11 mouse cellular contexts compared by ENCODE assay signal in the genomic region with DNA sequence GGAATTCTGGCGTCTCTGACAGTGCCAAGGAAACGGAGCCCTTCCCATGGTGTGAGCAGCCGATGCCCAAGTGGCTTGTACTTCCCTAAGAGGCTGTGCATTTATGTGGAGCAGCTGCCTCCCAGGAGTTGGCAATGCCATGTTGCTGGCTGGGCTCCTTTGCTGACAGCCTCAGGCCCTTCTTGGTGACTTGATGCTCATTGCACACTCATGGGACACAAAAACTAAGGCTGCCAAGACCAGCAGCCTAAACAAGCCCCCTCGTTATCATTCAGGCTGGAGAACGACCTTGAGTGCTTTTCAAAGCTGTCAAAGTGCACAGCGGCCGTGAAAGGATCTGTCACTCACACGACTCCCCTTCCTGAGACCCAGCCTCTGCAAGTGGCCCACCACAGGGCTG. TPM values are rescaled to one million over a fixed set of nuclear protein-coding genes. Genes with fewer than 3 reads are reported as not detected.
A peak's percentile ranks its signal among the peaks of the same experiment; 100 is the strongest.
DNase-seq lines count a peak whose midpoint lies in the region; ATAC-seq and TF ChIP-seq lines count a peak whose summit lies in the region.
"Had no signal": no experiment of that assay in that cellular context is flagged by ENCODE, and none has a peak within 500 bp of the region (broad histone marks: within the 10 kb centered on the region; RNA-seq: fewer than 3 reads in every experiment).

No protein-coding gene starts in this region.

- H3K27me3 ChIP-seq in forebrain, embryonic 14.5 days (replicated peaks; ENCODE audit: control insufficient read depth, insufficient read depth, low read length): no peaks in the 10 kb centered on the region
- H3K27me3 ChIP-seq in hindbrain, embryonic 13.5 days: no peaks in the 10 kb centered on the region
- H3K27me3 ChIP-seq in midbrain, embryonic 16.5 days (ENCODE audit: control insufficient read depth, insufficient read depth, low read depth, low read length): no peaks in the 10 kb centered on the region; the same call in none of the 2 replicates
- H3K27me3 ChIP-seq: Patski had no signal

- peak; percentile 81 for ATAC-seq in forebrain, embryonic 14.5 days
- peak; percentile 52 for ATAC-seq in hindbrain, embryonic 13.5 days (ENCODE audit: low FRiP score)
- ATAC-seq in midbrain, embryonic 16.5 days: peak; percentile 46
- ATAC-seq: Patski had no signal

- WGBS in forebrain, embryonic 14.5 days: 7% methylated on average over 8 of the region's 8 CpGs
- WGBS in hindbrain, embryonic 13.5 days: 23% methylated on average over 8 of the region's 8 CpGs
- WGBS in midbrain, embryonic 16.5 days: 13% methylated on average over 8 of the region's 8 CpGs

- H3K4me3 ChIP-seq in layer of hippocampus, adult 2 months: no peak overlapping the region
- no peak overlapping the region for H3K4me3 ChIP-seq in forebrain, embryonic 14.5 days (ENCODE audit: low read depth, low read length)
- H3K4me3 ChIP-seq in hindbrain, embryonic 13.5 days: no peak overlapping the region
- no peak overlapping the region for H3K4me3 ChIP-seq in midbrain, embryonic 16.5 days (ENCODE audit: low read depth, low read length)

- no peaks in the 10 kb centered on the region for H3K9me3 ChIP-seq in forebrain, embryonic 14.5 days (replicated peaks; ENCODE audit: control insufficient read depth, low read length)
- no peaks in the 10 kb centered on the region for H3K9me3 ChIP-seq in hindbrain, embryonic 13.5 days
- H3K9me3 ChIP-seq in midbrain, embryonic 16.5 days (replicated peaks; ENCODE audit: control insufficient read depth, low read length, poor library complexity, severe bottlenecking): no peaks in the 10 kb centered on the region

- H3K4me2 ChIP-seq in forebrain, embryonic 14.5 days (ENCODE audit: low read length): no peak overlapping the region
- no peak overlapping the region for H3K4me2 ChIP-seq in hindbrain, embryonic 13.5 days
- no peak overlapping the region for H3K4me2 ChIP-seq in midbrain, embryonic 16.5 days (ENCODE audit: low read length)

- no peaks in the 10 kb centered on the region for H3K36me3 ChIP-seq in forebrain, embryonic 14.5 days (ENCODE audit: control insufficient read depth, insufficient read depth, low read length)
- no peaks in the 10 kb centered on the region for H3K36me3 ChIP-seq in hindbrain, embryonic 13.5 days
- H3K36me3 ChIP-seq in midbrain, embryonic 16.5 days (ENCODE audit: control insufficient read depth, insufficient read depth, low read length): no peaks in the 10 kb centered on the region

- H3K27ac ChIP-seq in layer of hippocampus, adult 2 months: 0 out of 2 replicates have a peak overlapping the region, but pooled peaks have one; percentile 39
- H3K27ac ChIP-seq in forebrain, embryonic 14.5 days (ENCODE audit: low read depth, low read length): peak overlapping the region; percentile 74
- peak overlapping the region; percentile 86 for H3K27ac ChIP-seq in hindbrain, embryonic 13.5 days
- H3K27ac ChIP-seq in midbrain, embryonic 16.5 days (ENCODE audit: low read length): no peak overlapping the region

- TF ChIP-seq CTCF in layer of hippocampus, adult 2 months (conservative IDR thresholded peaks at IDR 0.05): no peak

- peaks cover 55% of the 10 kb centered on the region for H3K4me1 ChIP-seq in forebrain, embryonic 14.5 days (ENCODE audit: control insufficient read depth, insufficient read depth, low read length)
- H3K4me1 ChIP-seq in hindbrain, embryonic 13.5 days (replicated peaks): peaks cover 68% of the 10 kb centered on the region
- H3K4me1 ChIP-seq in midbrain, embryonic 16.5 days (ENCODE audit: control insufficient read depth, insufficient read depth, low read length): peaks cover 9% of the 10 kb centered on the region

- DNase-seq in layer of hippocampus, adult 2 months (ENCODE audit: low spot score in 2 of 2): no peak
- DNase-seq in layer of hippocampus, adult 9-10 months (ENCODE audit: low spot score): no peak
- DNase-seq in forebrain, embryonic 14.5 days (ENCODE audit: low spot score): peak; percentile 96
- no peak for DNase-seq in urinary bladder, adult 2 months (ENCODE audit: low spot score)
- DNase-seq in spleen, postnatal 10 days (ENCODE audit: low spot score in 2 of 2): no peak
- DNase-seq in lung, postnatal 25 days (ENCODE audit: low spot score): no peak
- DNase-seq: gastrocnemius, postnatal 10 days; kidney, adult 18-20 months had no signal

- H3K9ac ChIP-seq in forebrain, embryonic 14.5 days (ENCODE audit: low read length): no peak overlapping the region
- H3K9ac ChIP-seq in hindbrain, embryonic 13.5 days: no peak overlapping the region
- no peak overlapping the region for H3K9ac ChIP-seq in midbrain, embryonic 16.5 days (ENCODE audit: low read depth, low read length)

RNA-seq across cellular contexts. Expression of gene Enho, which starts 28.0 kb away (rescaled TPM):
- total RNA-seq in layer of hippocampus, adult 2 months (2021): 10 to 100 TPM; 59.7 to 62.0 TPM
- 64.7 and 73.9 TPM in 2 replicates for polyA plus RNA-seq in forebrain, embryonic 14.5 days (2014; fragmentation: Nextera tagmentation; extraction: Ambion mirVana)
- polyA plus RNA-seq in hindbrain, embryonic 13.5 days (2015; fragmentation: Nextera tagmentation; extraction: Ambion mirVana): 92.0 and 95.2 TPM in 2 replicates
- 103 and 120 TPM in 2 replicates for polyA plus RNA-seq in midbrain, embryonic 16.5 days (2015; fragmentation: Nextera tagmentation; extraction: Ambion mirVana)
- 165 and 187 TPM in 2 replicates for polyA plus RNA-seq in urinary bladder, adult 2 months (2012; rRNA removed)

RNA-seq across cellular contexts. Expression of gene Dnaic1, which starts 42.6 kb away (rescaled TPM):
- total RNA-seq in layer of hippocampus, adult 2 months (2021): 1 to 10 TPM; 7.7 to 8.3 TPM
- 1.4 and 1.6 TPM in 2 replicates for polyA plus RNA-seq in forebrain, embryonic 14.5 days (2014; fragmentation: Nextera tagmentation; extraction: Ambion mirVana)
- polyA plus RNA-seq in hindbrain, embryonic 13.5 days (2015; fragmentation: Nextera tagmentation; extraction: Ambion mirVana): 3.2 and 5.0 TPM in 2 replicates
- 1.4 and 2.6 TPM in 2 replicates for polyA plus RNA-seq in midbrain, embryonic 16.5 days (2015; fragmentation: Nextera tagmentation; extraction: Ambion mirVana)
- 85.3 and 93.8 TPM in 2 replicates for polyA plus RNA-seq in urinary bladder, adult 2 months (2012; rRNA removed)

RNA-seq across cellular contexts. Expression of gene Fam219a, which starts 42.8 kb away (rescaled TPM):
- 100 to 1,000 TPM; 153 to 157 TPM for total RNA-seq in layer of hippocampus, adult 2 months (2021)
- polyA plus RNA-seq in forebrain, embryonic 14.5 days (2014; fragmentation: Nextera tagmentation; extraction: Ambion mirVana): 10.4 and 11.3 TPM in 2 replicates
- 16.7 and 18.1 TPM in 2 replicates for polyA plus RNA-seq in hindbrain, embryonic 13.5 days (2015; fragmentation: Nextera tagmentation; extraction: Ambion mirVana)
- polyA plus RNA-seq in midbrain, embryonic 16.5 days (2015; fragmentation: Nextera tagmentation; extraction: Ambion mirVana): 16.4 and 21.7 TPM in 2 replicates
- polyA plus RNA-seq in urinary bladder, adult 2 months (2012; rRNA removed): 20.9 and 21.3 TPM in 2 replicates

Comparison
In these comparisons a context has a peak if more than half of its experiments do, and no peak if none do; other contexts are left out.
1. RNA of gene Dnaic1, which starts 42.6 kb away (polyA plus RNA-seq): 85.3 to 93.8 TPM in urinary bladder, adult 2 months; 3.2 to 5.0 TPM in hindbrain, embryonic 13.5 days, 1.4 to 2.6 TPM in midbrain, embryonic 16.5 days and 1.4 to 1.6 TPM in forebrain, embryonic 14.5 days; every median in the first group is over 10 times any median in the second.
2. Peak in every context shown above with its lines, with median percentiles within 50 percentile points of each other: ATAC-seq.